Mouse (Mus musculus) erythroblast, adult 5-6 weeks (primary cell): Measurements from ENCODE around the gene Gm17571. TPM values are rescaled to one million over a fixed set of nuclear protein-coding genes. Genes with fewer than 3 reads are reported as not detected.

Source experiments
- ATAC-seq: replicated peaks from 2 replicates; pipeline ENCODE4 v1.8.0; 2016; ENCODE audit warnings: moderate number of reproducible peaks, mild to moderate bottlenecking, moderate TSS enrichment, inconsistent platforms; ENCODE audit not compliant: poor library complexity, low FRiP score, severe bottlenecking
- total RNA-seq, 2 experiments: library from RNA; stranded (forward) in 1 of 2; stranded (reverse) in 1 of 2; fragments of 150-400 nt in 1 of 2; fragments of 200-764, 138-1000 nt in 1 of 2; gene quantifications; 2 replicates each; pipeline versions ENCODE4 v1.2.3 to v1.2.4; 2015 to 2017; ENCODE audit warnings: low replicate concordance in 2 of 2

Gene Gm17571
- total RNA-seq, 2 experiments from 2014 or later: not detected

GRCm38 (mm10) chr9:13459371-13459770 lies 12.8 kb upstream of the Gm17571 start:
- ATAC-seq: no peak

- ATAC-seq: no peak
Observed at GRCm38 (mm10) chr9:13457774-13458173, 11.2 kb upstream of the Gm17571 start.

- no peak for ATAC-seq
Observed at GRCm38 (mm10) chr9:13455231-13455630, 8.7 kb upstream of the Gm17571 start.

DNA sequence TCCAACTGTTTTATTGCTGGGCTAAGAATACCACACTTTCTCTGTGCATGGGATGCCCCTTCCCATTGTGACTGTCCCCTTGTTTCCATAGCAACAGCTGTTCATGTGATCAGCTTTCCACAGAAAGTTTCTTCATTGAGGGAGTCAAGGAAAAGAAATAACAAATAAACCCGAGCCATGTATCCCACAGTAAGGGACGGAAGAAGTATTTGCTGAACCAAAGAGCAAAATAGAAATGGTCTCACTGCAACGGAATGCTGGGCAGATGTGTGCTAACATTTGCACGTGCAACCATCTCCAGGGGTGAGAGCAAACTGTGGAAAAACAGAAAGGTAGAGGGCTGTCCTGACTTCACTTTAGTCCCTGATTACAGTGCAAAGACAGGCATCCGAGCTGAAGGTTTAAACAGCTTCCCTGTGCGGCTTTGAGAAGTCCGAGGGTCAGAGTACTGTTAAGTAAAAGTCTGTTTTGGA lies 8.1 kb upstream of the Gm17571 start:
- ATAC-seq: no peak

GRCm38 (mm10) chr9:13448716-13449115 lies 2.2 kb upstream of the Gm17571 start:
- no peak for ATAC-seq

DNA sequence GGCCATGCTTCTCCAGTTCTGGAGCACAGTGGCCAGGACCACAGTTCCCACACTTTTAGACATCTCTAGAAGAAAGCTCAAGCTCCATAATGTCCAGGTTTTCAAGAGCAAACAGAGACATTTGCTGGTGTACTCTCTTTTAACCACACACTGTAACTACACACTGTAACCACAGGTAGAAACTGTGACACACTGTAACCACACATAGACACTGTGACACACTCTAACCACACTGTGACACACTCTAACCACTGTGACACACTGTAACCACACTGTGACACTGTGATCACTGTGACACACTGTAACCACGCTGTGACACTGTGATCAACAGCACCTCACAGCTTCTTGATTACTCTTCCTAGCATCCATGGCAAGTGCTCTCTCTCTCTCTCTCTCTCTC lies 317 bp downstream of the Gm17571 start:
- ATAC-seq: no peak

DNA sequence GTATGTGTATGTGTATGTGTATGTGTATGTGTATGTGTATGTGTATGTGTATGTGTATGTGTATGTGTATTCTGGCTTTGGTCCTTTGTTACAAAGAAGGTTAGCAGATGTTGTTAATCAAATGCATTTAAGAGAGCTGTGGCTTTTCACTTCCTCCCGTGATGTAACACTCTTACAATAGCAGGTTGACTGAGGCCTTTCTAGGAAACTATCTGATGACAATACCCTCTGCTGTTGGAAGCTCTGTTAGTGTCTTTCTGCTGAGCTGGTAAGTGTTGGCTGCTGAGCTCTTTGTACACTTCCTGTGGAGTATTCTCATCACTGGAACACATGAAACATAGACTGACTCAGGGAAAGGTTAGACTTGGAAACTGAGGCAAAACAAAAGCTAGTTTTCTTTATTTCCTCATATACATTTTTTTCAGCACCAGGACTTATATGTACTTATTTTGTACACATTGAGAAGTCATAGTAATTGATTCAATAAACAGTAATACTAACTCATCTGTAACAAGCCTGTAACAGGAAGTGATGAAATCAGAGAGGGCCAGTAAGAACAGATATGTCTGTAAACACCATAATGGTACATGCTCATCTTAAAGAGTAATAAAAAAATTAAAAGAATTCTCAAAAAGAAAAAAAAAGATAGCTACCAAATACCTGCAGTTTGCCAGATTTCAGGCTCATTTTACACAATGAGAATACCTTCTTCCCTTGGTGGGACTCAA lies 2.9 kb downstream of the Gm17571 start:
- no peak for ATAC-seq

DNA sequence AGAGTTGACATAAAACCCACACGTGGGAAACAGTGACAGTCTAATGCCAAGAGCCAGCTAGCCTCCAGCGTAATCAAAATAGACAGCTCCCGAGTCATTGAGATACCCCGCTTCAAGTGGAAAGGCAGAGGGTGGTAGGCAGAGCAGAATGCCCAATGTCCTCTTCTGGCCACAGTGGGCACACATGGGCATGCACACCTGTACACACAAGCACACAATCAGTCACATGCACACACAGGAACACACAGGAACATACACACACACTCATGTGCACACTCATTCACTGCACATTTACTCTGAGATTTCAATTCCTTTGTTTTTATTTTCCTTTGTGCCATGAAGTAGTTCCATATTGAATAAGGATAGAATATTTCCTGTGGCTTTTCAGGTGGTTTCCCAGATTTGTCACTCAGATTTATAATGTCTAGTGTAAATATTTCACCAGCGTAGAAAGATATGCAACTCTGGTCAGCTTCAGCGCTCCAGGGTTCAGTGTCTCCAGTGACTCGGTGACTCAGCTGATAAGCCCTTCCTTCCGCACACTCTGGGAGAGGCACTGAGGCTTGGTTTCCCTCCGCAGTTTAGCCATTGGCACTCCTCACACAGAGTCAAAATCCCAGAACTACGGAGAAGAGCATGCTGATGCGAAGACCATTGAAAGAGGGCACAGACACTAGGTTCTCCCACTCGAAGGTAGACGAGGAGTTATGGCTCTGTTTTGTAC lies 4.4 kb downstream of the Gm17571 start:
- ATAC-seq: no peak

GRCm38 (mm10) chr9:13440911-13441310 lies 5.6 kb downstream of the Gm17571 start:
- no peak for ATAC-seq

- ATAC-seq: no peak
Observed at GRCm38 (mm10) chr9:13433501-13434090, 13.0 kb downstream of the Gm17571 start.

DNA sequence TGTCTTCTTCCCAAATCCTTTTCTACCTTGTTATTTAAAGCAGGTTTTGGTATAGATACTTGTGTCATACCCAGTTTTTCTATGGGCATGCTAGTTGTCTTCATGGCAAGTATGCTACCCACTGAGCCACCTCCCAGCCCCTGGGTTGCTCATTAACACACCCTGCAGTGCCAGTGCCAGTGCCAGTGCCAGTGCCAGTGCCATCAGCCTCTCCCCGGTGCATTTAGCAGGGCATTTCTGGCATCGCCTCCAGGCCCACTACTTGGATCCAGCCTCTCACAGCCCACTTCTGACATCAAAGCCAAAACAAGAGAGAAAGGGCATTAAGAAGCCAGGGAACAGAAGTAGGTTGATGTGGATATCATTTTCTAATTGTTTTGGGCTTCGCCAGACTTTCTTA lies 14.9 kb downstream of the Gm17571 start:
- ATAC-seq: no peak

DNA sequence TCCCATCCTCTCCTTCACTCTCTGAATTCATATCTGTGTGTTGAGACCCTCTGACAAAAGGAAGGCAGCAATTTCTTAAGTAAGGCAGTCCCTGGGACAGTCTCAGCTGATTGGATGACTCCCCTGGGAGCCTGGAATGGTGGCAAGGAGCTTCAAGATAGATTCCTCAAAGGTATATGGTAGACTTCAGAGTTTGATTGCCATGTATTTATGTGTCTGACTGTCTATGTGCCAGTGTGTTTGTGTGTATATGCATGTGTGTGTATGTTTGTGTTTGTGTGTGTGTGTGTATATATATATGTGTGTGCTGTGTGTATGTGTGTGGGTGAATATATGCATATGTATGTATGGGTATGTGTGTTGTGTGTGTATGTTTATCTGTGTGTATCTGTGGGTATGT lies 15.8 kb downstream of the Gm17571 start:
- ATAC-seq: no peak

- ATAC-seq: no peak
Observed at GRCm38 (mm10) chr9:13430302-13430701, 16.3 kb downstream of the Gm17571 start.

DNA sequence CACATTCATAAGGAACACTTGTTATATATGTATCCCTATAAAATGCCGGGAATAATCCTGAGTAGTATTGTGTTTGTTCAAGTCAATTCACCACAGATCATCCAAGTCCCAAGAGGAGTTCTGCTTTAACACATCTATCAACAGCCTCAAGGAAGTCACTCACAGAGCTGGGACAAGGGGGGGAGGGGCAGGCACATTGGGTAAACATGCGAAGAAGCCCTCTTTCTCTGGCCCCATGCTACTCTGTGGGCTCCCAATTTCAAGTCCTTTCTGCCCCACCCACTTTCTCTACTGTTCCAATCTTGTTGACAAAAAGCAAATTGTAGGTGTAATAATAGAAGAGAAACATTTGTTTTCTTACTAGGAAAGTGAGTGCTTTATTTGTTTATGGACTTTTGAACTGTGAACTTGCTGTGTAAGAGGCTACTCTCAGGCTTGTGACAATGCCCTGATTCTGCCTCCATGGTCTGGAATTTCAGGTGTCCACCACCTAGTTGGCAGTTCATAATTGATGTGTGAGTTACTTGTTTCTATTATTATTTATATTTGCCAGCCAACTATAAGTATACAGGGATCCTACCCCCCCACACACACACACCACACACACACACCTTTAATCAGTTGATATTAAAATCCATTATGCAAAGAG lies 17.0 kb downstream of the Gm17571 start:
- ATAC-seq: no peak

DNA sequence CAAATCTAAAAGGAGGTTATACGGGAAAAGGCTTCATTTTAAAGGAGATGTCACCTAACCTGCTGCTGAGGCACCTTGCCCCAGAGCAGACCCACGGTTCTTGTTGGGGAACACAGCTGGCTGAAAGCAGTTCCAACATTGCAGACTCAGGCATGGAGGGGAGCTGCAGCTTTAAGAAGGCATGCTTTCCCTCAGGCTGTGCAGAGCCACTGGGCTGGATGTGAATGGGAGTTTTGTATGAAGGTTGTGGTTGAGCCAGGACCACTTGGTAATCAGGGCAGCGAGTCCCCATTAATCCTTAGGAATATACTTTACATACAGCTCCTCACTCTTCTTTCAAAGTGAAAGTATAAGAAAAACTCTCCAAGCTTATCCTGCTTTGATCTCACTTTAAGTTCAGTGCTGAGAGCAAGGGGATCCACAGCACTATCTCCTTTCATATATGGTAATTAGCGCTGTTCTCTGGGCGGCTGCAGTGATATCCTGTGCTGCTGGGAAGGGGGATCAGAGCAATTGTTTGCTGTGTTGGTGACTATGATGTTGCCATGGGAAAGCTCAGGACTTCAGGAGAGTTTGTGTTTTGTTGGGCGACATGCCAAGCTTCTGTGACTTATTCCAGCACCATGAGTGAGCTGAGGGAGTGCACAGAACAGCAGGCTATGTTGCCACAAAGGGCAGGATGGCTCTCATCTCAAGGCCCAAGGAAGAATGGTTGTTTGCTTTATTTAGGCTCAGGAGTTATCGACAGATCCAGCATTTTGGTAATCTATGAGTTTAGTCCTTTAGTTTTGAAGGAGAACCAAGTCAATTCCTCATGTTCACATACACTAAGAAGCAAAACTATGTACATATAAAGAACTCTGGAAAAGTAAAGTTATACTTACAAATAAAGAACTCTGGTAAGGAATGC lies 21.3 kb downstream of the Gm17571 start:
- no peak for ATAC-seq

GRCm38 (mm10) chr9:13414230-13414766 lies 32.3 kb downstream of the Gm17571 start:
- ATAC-seq: no peak
